Mouse (Mus musculus) CD8-positive naive resting alpha-beta T cell, adult 2 months (primary cell): ENCODE data around the gene Zdhhc3.

ENCODE experiments used
- DNase-seq, 2 experiments: peaks; one replicate each; pipeline ENCODE4 v3.0.0; 2022; ENCODE audit warnings: low read depth in 2 of 2, low spot score in 2 of 2

Zdhhc3 gene

DNA sequence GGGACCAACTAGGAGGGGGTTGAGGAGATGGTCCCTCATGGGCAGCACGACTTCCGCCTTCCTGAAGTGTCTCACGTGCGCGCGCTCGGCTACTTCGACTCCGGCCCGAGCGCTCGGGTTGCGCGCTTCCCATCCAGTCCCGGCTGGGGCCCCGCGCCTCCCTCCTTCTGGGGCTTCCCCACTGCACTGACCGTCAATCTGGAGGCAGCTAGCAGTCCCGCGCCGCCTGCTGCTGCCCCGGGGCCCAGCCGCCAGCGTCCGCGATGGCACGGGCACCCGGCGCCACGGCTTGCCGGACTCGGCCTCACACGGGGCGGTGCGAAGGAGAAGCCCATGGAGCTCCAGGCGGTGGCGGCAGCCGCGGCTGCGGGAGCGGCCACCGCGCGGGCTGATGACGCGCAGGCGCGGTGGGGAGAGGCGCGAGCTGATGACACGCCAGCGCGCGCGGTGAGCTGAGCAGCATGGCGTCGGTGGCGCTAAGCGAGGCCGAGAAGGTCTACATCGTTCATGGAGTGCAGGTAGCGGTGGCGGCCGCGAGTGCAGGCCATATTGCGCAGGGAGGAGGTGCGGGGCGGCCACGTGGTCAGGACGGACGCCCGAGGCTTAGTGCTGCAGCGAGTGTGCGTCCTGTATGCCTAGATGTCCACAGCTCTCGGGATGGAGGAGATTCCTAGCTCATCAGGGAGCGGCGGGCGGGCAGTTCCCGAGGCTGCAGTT is at the start of gene Zdhhc3, which contains the start of gene Exosc7:
Zdhhc3 (minus strand) TSS at position 401 of the 717 bp plus-strand sequence.
Exosc7 (plus strand) TSS at position 411 of the 717 bp plus-strand sequence.
- DNase-seq: peak; percentile 76 to 79

DNA sequence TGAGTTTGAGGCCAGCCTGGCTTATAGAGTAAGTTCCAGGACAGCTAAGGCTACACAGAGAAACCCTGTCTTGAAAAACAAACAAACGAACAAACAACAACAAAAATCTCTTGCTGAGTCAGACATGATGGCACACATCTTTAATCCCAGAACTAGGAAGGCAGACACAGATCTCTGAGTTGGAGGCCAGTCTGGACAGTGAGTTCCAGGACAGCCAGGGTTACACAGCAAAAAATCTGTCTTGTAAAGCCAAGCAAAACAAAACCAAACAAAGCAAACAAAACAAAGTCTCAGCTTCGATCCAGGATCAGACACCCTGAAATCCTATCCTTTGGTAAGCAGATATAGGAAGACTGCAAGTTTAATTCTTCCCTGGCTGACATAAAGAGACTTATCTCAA is 48.8 kb upstream of the Zdhhc3 start:
- DNase-seq: no peak

DNA sequence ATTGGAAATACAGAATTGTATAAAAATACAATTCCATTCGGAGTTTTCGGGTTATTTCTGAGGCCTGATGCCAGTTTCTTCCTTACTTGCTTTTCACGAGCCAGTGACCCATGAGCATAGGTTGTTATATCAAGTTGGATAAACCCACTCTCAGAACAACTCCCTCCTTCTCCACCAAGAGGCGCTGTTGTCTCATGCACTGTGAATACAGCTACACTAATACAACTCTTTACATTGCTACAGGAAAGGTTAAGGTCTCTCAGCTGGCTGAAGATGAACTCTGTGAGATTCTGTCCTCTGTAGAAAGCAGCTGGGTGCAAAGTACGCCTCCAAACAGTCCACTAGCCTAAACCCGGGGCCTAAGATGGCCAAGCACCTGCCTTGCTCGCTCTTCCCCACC is 46.3 kb upstream of the Zdhhc3 start:
- DNase-seq: peak; percentile 10 to 53

DNA sequence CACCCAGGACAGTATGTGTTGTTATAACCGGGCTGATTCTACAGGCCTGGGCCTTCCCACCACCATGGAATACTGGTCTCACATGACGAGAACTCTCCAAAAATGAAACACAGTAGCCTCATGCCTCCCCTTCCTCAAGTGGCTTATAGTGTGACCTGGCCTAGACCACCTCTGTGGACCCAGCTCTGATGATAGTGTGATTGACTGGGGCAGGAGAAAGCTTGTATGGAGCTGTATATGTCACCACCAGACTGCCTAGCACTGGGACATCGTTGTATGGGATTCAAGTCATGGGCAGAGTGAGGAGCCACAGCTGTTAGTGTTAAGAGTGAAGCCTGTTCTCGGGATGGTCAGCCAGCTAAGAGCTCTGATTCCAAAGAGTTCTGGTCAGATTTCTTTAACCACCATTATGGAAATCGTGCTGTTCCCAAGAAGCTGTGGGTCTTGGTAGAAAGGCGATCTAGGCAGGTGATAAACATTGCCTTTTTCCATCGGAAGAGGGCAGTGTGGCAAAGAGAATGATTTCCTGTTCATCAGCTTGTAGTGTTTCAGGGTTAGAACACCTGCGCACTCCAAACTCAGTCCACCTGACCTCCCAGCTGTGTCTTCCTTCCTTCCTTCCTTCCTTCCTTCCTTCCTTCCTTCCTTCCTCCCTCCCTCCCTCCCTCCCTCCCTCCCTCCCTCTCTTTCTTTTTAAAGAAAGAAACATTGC is 45.3 kb upstream of the Zdhhc3 start:
- DNase-seq: peak; percentile 10 to 39

DNA sequence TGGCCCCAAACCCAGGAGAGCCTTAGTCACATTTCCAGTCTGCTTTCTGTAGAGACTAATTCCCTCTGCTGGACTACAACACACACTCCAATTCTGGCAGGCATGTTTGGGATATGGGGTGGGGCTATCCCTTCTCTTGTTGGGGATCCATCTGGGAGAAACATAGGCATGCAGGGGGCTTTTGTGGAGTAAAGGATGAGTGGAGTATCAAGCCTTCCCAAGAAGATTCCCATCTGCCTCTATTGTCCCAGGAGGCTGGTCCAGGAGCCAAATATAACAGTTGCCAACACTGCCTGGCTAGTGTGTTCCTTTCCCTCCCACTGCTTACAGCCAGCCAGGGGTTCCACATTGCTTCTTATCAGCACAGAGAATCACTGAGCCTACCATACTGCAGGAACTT is 44.7 kb upstream of the Zdhhc3 start:
- no peak for DNase-seq

DNA sequence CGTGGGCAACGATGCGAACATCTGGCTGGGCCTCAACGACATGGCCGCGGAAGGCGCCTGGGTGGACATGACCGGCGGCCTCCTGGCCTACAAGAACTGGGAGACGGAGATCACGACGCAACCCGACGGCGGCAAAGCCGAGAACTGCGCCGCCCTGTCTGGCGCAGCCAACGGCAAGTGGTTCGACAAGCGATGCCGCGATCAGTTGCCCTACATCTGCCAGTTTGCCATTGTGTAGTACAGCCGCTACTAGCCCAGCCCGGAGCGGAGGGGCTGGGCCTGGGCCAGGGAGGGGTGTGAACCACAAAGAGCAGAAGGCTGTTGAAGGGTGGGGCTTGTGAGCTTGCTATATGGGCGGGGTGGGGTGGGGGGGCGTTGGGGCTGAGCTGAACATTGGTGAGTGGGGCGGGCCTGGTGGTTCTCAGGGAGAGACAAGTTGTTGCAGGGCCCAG is 43.9 kb upstream of the Zdhhc3 start:
- DNase-seq: peak; percentile 45 to 53

DNA sequence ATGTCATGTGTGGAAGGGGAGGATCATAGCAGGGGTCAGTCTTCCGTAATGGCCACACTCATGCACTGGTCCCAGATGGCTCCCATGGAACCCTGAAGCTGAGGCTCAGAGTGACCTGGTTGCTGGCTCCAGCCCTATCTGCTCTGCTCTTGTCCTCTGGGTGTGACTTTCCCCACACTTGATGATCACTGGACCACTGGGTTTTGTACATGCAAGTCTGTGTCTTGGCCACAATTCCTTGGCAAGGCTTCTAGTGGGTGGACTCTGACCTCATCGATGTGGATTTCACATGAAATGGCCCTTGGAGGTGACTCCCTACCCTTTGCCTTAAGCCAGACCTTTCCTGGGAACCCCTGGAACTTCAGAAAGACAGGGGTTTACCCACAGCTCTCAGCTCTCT is 40.1 kb upstream of the Zdhhc3 start:
- DNase-seq: no peak

DNA sequence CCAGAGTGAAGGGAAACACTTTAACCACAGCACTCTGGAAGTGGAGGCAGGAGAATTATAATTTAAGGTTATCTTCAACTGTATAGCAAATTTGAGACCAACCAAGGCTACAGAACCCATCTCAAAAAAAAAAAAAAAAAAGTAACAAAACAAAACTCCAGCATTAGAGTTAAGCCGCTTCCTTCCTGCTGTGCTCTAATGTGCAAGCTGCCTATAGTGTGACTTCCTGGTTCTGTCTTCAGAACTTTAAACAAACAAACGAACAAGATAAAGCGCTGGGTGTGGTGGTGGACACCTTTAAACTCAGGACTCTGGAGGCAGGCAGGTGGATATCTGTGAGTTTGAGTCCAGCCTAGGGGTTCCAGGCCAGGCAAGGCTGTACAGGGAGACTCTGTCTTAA is 39.0 kb upstream of the Zdhhc3 start:
- peak in 1 of 2 experiments; percentile 11 for DNase-seq

DNA sequence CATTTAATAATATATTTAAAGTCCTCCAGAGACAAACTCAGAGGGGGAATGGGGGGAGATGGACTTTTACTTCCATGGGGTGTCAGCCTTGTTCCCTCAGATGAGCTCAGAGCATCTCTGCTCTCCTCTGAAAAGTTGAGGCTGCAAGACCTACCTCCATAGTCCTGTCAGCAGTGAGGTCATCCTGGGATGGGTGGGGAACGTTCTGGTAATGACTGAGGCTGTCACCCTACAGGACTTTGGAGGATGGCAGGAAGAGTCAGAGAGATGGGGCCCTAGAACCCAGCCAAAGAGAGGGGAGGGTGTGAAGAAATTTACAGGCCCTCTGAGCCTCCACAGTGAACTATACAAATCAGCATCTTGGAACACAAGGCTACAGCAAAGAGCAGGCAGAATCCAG is 38.6 kb upstream of the Zdhhc3 start:
- DNase-seq: no peak

DNA sequence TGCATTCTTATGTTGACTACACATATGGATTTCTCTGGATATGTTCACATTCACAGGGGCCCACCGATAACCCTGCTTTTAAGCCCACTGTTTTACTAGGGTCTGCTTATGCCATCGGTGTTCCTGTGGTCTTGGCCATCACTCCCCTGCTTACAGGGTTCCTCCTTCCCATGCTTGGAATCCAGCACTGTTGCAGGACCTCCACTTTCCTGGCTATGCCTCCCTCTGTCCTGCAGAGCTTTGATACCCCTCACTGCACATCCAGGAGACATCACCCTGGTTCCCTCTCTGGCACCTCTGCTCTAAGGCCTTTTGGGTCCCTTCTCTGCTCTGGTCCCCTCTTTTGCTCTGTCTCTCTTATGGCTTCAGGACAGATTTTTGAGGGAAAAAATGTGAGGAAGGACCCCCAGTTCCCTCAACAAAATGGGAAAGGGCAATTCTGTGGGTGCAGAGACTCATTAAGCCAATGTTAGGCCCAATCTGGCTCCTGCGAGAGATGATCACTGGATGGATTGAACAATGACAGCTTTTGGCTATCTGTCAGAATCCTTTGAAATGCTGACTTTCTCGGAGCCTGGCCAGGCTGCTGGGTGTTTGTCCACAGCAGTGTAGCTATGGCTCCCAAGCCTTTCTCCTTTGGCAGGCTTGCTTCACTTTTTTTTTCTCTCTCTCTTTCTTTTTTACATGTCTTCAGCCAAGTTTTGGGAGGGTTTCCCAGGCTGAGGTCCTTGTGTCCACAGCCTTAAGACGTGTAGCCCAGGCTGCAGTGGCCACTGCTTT is 37.4 kb upstream of the Zdhhc3 start, which contains the start of gene Clec3b:
Clec3b (plus strand) TSS at position 706 of the 780 bp plus-strand sequence.
- DNase-seq: no peak

DNA sequence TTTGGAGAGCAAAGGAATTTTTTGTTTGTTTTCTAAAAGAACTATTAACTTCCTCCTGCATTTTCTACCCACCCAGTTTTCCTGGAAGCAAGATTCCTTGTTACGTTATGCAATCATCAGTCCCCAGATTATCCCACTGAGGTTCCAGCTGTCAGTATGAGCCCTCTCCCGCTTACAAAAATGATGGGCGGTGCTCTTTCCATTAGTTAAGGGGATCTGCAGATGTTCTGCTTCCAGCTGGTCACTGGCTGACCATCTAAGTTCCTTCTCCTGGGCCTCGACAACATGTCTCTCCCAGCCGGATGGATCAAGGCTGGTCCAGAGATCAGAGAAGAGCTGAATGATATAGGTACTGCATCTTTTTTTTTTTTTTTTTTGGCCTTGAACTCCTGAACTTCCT is 35.4 kb upstream of the Zdhhc3 start:
- DNase-seq: no peak

DNA sequence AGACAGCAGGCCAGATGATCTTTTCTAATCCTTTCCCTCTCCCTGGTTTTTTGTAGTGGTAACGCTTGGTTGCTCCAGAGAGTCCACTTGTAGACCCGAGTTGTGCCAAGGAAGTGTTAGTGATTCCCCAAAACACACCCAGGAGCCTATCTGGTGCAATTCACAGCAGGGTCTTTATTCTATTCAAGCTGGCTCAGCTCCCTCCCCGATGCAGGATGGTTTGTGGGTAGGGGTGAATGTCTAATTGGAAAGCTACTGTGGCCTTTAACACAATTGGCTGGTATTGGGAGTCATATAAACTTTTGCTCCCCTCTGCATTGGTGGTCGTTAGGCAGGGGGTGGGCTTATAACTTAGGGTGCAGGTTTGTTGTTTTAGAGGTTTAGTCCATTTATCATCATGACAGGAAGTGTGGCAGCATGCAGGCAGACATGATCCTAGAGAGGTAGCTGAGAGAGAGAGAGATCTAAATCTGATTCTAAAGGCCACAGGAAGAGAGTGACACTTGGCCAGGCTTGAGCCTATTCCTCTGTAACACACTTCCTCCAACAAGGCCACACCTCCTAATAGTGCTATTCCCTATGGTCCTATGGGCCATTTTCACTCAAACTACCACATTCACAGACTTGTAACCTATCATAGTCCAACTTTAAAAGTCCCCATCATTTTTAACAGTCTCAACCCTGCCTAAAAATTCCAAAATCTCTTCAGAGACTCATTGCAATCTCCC is 27.0 kb upstream of the Zdhhc3 start:
- no peak for DNase-seq

DNA sequence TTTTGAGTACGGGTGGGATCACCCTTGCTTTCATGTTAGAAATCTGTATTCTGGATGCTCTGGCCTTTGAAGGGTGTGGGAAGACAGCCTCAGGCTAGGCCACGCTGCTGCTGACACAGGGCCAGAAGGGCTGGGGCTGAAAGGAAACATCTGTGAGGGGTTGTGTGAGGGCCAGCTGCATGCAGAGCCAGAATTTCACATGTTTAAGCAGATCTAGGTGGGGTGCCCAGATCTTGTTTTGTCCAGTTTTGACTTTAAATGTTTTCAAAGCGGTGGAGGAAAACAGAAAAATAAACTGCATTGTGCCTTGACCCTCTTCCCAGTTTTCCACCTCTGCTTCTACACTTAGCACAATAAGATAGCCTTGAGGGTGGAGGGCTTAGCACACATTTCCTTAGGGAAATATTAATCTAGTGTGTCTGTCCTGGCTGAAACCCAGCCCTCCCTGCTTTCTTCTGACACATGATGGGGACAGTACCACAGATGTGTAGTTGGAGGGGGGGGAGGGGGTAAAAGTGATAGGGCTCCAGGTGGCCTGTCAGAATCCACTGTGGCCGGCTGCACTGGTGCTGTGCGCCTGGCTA is 26.0 kb upstream of the Zdhhc3 start:
- DNase-seq: no peak

DNA sequence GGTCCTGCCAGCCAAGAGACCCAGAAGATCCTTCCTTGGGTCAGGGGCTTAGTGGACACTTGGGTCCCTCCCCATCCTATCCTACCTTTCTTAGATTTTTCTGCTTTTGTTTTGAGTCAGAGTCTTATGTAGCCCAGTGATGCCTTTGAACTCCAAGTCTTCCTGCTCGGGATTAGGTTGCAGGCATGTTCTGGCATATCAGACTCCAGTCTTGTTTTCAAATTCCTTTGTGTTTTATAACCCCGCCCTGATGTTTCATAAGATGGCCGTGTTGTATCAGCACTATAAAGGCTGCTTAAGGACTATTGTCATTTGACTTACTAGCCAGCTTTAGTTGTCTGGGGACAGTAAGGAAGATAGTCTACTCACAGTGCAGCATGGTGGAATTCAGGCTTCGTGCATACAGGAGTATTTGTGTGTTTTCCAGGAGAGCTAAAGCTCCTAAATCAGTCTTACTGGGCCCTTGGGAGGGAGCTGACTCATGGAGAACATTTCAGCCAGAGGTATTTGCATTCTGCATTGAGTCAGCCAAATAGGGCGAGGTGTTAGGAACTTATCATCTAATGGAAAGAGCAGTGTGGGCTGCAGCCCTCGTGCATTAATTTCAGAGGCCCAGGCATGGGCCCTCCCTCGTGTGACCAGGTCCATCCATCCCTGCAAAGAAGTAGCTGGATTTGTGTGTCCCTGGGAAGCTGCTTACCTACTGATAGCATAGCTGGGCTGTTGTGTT is 24.1 kb upstream of the Zdhhc3 start:
- DNase-seq: no peak

DNA sequence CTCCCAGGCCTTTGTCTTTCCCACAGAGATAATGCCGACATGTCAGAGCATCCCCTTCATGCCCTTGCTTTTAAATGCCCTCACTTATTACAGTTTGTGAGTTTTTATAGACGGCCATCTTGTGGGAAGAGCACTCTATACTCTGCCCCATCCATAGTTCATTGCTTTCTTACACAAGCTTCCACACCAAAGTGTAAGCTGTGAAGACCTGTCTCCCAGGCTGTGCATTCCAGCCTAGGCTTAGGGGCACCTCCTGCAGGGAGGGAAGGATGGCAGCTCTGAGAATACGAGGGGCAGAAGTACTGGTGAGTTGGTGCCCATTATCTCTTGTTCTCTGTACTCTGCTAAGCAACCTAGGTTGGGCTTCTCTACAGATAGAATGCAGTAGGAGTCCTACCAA is 20.0 kb upstream of the Zdhhc3 start:
- no peak for DNase-seq

DNA sequence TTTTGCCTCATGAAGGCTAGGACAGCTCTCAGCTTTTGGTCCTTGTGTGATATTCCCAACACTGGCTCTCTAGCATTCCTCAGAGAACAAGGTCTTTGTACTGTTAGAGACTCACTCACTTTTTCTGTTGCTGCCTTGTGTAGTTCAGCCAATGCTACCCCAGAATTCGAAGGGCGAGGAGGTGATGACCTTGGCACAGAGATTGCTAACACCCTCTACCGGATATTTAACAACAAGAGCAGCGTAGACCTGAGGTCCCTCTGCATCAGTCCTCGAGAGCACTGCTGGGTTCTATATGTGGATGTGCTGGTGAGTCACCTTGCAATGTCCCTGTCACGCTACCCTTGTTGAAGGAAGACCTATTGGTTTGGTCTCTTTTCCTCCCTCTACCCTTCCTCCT is 14.7 kb upstream of the Zdhhc3 start:
- no peak for DNase-seq

DNA sequence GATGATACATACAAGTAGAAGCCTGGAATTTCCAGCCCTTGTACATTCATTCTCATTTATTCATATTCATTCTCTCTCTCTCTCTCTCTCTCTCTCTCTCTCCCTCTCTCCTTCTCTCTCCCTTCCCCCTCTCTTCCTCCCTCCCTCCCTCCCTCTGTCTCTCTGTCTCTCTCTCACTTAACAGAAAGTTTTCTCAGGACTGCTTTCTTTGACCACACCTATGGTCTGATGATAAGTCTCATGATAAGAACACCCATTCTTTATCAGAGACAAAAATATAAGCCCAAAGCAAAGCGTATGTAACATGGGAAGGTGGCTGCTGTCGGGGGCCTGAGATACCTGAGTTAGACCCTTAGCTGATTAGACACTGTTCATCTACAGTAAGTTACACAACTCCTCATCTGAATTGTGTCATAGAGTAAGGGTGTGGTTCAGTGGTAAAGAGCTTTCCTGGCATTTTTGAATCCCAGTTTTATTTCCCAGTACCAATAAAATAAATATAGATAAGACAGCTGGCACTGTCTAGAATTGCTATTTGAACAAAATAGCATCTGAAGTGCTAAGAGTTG is 11.5 kb upstream of the Zdhhc3 start:
- no peak for DNase-seq

DNA sequence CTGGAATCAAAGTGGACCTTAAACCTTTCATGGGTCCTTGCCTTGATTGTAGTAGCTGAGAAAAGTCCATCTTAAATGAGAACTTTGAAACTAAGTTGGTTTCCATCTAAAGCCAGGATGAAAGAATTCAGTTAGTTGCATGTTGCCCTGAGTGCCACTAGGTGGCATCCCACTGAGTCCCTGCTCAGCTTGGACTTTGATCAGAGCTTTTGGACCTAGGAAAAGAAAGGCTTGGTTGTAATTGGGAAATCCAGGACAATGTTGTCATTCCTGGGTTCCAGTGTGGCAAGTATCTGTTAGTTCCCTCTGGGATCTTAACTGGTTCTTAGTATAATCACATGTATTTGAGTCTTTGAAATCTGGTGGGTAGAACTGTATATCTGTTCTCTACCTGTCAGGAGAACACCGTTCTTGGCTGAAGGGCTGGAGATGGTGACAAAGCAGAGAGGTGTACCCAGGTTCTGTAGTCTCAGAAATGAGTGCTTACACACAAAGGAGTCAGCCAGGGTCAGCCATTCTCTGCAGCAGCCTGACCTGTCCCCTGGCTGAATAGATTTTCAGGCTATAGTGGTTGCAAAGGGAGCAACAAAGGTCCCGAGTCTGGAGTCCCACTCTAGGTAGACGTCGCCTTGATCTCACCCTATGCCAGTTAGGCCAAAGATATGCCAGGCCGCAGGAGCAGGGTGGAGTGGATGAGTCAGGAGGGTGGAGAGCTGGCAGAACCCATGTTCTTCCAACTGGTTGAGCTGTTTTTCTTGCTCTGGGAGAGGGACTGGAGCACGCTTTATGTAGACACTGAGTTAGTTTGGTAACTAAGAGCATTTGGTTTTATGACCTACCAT is 10.8 kb upstream of the Zdhhc3 start:
- no peak for DNase-seq

DNA sequence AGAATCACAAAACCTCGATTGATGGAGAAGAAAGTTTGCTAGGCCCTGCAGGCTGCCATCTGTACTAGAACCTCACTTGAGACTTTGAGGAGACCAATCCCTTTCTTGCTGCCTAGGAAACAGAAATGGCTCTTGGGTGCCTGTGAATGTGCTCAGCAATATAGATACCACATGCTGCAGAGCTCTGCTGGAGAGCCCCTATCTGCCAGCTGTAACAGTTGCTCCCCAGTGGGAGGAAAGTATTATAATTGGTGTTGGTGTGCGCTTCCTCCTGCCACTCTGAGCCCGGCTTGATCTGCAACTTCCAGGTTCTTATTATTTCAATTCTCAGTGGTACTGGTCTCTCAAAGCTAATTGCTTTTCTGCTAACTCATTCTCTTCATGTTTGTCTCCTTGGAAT is 10.0 kb upstream of the Zdhhc3 start:
- no peak for DNase-seq
